Mouse (Mus musculus): Measurements from ENCODE around the gene Orc3.

GRCm38 (mm10) chr4:34614630-34615094 is at the start of gene Orc3, which contains the start of gene Rars2:
- TF ChIP-seq CTCF (IDR thresholded peaks at IDR 0.05) (peak; percentile 47), EP300 (IDR thresholded peaks at IDR 0.05) (no peak)
